Mouse (Mus musculus) cerebellum, postnatal 10 days (tissue): Measurements from ENCODE around the gene Copz1.

Source experiments
- DNase-seq, 2 experiments: peaks; one replicate each; pipeline ENCODE4 v3.0.0; 2021; ENCODE audit warnings: mixed read lengths in 2 of 2

Copz1 gene

DNA sequence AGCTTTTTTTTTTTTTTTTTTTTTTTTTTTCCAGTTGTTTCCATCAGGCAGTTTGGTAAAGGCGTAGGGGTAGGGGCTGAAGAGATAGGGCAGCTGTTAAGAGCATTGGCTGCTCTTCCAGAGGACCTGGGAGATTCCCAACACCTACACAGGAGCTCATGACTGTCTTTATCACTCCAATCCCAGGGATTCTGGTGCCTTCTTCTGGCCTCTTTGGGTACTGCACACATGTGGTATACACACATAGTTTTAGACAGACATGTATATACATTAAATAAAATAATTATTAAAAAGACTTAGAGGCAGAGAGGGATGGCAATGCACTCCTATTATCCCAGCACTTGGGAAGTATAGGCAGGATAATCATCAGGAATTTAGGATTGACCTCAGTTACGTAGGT, 20.9 kb downstream of the Copz1 start:
- DNase-seq: no peak

DNA sequence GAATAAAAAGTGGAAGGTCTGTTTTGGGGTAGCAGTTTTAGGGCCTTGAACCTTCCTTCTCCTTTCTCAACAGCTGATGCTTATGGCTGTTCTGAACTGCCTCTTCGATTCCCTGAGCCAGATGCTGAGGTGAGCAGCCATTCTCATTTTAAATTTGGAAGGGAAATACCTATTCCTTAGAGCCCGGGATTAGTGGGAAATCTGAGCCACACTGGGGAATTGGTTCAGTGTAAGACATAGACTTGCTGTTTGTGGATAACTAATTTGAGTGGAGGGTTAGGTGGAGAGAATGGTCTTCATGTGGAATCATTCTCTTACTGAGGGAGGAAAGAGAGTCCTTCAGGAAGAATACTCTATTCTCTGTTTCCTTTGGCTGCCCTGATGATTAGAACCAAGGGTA, 22.1 kb downstream of the Copz1 start:
- DNase-seq: no peak

DNA sequence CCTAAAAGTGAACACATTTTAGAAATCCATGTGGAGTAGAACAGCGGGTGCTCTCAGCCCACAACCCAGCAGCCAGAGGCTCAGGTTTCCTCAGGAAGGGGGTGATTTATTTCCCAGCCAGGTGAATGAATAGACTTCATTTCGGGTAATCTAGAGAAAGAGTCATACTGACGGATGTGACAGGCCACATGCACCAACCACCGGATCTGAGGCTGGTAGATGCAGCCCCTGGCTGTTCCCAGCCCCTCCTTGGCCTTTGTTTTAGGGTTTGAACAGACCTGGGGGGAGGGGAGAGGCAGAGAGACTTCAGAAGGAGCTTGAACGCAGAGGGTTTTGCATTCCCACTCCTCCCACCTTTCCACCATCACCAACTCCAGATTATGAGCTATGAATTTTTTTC, 23.3 kb downstream of the Copz1 start:
- DNase-seq: no peak

DNA sequence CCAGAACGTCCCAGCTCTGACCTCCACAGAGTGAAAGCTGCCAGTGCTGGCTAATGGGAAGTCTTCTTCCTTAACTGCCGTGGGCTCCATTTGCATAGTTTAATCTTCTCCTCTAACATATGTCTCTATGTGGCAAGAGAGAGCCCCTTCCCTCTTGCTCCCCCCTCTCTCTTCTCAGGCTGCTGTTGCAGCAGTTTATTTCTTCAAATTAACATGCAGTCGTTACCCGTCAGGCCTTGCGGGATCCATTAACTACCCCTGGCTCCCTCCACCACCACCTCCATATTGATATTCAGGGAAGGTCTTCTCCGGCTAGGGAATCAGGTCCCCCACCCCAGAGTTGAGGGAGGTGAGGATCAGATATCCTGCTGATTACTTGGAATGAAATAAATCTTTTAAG, 24.8 kb downstream of the Copz1 start:
- DNase-seq: no peak

DNA sequence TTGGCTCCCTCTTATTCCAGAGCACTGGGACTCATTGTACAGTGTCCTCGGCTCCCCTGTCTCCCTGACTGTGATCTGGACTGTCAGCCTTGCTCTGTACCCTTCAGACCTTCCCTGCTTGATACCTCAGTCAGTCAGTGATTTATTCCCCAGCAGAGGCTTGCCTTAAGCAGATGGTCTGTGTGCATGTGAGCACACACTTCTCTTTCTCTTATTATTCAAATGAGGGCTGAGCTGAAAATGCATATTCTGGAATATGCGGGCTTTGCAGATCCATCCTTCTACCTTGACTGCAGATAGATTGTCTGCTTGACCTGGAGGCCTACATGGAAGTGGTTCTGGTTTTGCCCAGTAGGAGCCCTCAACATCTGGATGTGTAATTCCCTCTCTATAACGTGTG, 25.5 kb downstream of the Copz1 start:
- DNase-seq: no peak

DNA sequence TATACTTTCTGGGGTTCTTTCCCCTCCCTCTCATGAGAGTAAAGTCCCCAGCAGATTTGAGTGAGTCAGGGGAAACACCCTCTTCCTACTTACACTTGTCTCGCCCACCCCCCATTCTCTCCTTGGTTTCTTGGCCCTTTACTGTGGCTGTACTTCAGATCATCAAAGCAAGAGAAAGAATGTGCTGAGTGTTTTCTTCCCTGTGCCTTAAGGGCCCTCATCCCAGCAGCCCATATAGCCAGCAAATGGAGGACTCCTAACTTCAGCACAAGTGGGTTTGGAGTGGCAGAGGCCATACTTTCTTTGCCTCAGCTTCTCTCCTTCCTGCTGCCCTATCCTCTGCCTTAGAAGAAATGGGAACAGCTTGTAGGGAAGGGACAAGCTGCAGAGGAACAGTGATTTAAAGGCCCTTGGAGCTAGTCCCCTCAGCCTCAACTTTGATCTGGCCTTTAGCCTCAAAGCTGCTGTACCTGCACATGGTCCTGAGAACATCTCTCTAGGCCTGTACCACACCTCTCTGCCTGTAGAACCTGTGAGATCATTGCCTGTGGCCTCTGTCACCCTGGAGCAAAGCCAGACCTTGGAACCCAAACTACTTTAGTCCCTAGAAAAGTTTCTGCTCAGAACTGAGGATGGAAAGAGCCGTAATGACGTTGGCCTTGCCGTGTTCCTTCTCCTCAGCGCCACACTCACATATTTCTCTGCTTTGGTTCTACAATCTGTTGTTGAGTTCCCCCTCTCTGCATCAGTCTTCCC, 26.5 kb downstream of the Copz1 start:
- peak in 1 of 2 experiments; percentile 36 for DNase-seq

DNA sequence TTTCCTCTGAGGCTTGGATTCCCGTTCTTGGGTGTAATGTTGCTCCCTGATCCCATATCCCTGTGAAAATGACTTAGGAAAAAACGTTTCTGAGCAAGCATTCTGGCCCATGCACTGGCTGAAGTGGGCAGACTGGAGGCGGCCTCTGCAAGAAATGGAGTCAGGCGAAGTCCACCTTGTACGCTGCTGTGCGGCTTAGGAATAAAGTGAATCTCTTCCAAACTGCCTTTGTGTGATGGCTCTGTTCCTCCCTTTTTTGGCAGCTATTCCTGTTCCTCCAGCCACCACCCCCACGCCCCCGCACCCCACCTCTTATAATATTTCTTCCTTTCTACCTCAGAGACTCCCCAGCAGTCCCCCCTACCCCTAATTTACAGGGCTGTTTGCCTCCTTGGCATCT, 27.1 kb downstream of the Copz1 start:
- DNase-seq: no peak

DNA sequence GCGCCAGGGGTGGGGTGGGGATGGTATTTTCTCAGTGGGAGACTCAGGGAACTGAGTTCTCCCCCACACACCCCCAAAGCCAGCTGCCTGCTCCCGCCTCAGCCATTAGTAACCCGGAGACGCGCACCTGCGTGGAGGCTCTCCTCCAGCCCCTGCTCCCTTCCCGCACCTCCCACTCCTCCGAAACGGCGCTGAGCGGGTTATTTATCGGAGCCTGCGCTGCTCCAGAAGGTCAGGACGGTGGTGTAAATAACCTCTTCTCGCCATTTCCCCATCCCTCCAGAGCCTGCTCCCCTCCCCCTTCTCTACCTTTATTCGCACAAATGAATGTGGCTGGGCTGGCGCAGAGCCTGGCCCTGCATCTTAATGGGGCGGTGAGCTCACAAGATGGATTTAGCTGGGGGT, 27.6 kb downstream of the Copz1 start:
- peak; percentile 82 to 86 for DNase-seq

DNA sequence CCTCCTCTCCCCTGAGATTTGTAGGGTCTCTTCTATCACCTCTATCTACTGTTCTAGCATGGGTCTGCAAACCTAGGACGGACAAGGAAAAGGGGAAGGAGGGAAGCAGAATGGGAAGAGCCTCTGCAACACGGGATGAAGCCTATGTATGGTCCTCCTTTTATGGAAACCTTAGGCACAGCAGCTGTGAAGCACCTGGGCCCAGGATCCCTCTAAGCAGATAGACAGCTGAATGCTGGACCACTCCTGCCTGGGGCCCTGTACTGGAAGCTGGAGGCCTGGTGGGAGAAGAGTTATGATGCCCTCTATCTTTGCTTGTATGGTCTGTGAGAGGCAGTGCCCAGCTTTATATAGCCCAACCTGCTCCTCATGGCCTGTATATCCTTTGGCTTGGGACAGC, 28.0 kb downstream of the Copz1 start:
- peak; percentile 37 to 50 for DNase-seq

DNA sequence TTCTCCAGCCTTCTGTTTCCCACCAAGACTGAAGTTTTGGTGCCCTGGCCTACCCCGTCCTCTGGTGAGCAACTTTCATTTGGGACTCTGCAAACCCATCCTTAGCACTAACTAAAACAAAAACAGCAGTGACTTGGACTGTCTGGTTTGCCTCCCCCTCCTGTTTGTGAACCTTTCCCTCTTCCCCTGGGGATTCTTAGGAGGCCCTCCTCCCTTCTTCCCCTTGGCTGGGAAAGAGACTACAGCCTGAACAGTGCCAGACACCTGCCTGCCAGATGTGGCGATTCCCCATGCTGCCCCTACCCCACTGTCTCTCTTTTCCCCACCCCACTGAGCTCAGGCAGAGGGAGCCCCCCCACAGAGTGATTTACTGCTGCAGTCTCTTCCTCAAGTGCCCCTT, 28.5 kb downstream of the Copz1 start:
- DNase-seq: peak in 1 of 2 experiments; percentile 42

DNA sequence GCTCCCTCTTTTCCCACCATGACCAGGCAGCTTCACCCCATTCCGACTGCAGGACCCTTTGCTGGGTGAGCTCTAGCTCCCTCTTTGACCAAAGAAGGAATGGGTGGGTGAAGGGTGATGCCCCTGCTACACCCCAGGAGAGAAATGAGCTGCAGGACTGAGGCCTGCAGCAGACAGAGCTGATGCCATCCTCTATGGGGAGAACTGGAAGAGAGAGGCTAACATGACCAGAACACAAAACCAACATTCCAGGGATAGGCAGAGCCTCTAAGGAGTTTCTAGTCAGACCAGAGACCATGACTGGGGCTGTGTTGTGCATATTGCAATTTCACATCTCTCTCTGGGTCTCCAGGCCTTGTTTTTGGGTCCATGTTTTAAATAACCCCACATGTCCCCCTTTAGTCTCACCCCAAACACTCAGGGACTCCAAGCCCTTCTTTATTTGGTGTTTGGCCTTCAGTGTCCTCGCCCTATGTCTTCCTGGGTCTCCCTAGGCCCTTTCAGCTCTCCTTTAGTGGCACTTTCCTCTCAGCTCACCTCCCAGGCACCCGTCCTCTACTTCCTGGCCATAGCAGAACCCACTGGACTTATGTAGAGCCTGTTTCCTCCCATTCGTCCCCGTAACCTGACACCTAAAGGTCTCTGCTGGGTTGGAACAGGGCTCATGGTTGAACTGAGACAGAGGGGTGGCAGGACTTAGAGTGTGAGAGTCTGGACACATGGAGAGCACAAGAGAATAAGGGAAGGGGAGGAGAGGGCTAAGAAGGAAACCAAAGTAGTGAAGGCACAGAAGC, 29.2 kb downstream of the Copz1 start:
- no peak for DNase-seq

DNA sequence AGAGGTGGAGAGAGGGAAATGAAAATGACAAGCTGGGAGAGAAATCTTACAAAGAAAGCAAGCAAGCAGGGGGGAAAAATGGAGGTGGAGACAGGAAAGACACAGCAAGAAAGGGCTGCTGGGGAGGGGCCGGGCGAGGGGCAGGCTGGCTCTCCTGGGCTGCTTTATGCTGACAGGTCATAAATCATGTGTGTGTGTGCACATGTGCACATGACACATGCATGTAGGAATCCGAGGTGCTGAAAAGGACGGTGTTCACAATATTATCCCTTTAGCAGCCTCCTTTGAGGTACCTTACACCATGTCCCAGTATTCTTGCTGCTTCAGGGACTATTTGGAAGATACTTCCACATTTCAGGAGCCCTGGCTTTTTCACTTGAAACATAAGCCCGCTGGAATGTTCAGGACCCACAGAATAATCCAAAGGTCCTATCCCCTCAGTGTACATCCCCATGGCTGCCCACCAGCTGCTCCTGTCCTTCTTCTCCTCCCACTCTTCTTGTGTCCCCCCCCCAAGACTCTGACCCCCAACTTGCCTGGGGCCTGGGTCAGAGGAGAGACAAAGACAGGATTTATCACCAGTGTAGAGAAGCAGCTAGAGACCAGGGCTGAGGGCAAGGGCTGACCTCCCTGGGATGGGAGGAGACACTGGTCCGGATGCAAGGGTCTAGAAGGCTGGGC, 30.0 kb downstream of the Copz1 start:
- DNase-seq: no peak

DNA sequence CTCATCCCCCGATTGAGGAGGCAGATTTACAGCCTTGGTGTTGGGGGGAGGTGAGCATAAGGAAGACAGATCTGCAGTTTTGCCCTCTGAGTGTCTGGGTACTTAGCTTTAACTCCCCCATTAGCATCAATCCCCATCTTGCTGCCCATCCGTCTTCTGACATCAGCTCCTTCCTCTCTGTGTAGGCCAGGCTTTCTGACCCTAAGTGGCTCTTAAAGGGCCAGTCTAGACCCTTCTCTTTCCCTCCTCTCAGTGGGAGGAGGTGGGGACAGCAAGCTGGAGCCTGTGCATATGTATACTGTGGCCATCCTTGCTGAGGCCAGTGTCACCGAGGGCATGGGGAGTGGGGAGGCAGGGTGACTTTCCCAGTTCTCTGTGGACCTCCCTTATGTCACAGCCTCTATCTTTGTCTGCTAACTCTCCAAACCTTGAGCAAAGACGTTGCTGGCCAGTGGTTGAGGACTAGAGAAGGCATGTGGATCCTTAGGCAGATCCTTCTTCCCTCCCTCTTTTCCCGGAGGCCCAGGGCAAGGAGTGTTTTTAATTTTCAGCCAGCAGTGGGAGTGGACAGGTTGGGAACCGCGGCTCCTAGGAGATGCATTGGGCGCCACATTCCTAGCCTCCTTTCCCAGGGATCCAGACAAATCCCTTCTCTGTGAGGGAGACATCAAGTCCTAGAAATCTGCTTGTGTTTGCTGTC, 31.6 kb downstream of the Copz1 start:
- DNase-seq: no peak

DNA sequence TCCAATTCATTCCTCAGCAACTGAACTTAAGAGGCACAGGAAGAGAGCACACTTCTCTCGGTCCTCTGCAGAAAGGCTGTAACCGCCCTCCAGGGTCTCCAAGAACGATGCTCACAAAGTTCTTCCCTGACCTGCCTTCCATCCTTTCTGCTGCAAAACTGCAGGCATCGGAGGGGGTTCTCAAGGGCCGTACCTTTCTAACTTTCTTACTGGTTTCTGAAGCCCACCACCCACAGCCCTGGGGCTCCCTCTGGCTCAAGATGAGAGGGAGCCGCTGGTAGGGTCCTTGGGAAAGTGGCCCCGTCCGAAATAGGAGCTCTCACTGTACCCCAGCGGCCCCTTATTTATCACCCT, 32.1 kb downstream of the Copz1 start:
- peak in 1 of 2 experiments; percentile 45 for DNase-seq

DNA sequence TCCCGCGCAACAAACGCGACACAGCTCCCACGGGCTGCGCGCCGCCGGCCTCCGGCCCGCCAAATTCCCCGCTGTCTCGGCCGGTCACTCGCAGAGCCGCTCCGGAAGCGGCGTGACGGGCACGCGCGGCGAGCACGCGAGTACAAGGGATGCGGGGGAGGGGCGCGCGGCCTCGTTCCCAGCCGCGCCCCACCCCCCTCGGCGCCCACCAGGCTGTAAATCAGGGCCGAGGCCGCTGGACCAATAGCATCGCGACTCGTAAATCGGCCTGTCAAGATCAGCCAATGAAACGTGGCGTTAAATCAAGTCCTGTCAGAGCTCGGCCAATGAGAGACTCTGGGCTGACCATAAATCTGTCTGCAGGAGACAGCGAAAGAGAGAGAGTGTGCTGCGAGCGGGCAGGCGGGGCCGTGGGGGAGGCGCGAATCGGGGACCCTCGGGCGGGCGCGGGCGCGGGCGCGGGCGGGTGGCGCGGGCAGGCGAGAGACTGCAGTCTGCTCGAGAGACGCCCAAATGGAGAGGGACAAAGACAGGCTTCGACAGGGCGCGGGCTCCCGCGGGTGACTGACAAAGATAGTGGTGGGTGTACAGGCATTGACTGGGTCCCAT, 32.7 kb downstream of the Copz1 start:
- DNase-seq: peak; percentile 99

DNA sequence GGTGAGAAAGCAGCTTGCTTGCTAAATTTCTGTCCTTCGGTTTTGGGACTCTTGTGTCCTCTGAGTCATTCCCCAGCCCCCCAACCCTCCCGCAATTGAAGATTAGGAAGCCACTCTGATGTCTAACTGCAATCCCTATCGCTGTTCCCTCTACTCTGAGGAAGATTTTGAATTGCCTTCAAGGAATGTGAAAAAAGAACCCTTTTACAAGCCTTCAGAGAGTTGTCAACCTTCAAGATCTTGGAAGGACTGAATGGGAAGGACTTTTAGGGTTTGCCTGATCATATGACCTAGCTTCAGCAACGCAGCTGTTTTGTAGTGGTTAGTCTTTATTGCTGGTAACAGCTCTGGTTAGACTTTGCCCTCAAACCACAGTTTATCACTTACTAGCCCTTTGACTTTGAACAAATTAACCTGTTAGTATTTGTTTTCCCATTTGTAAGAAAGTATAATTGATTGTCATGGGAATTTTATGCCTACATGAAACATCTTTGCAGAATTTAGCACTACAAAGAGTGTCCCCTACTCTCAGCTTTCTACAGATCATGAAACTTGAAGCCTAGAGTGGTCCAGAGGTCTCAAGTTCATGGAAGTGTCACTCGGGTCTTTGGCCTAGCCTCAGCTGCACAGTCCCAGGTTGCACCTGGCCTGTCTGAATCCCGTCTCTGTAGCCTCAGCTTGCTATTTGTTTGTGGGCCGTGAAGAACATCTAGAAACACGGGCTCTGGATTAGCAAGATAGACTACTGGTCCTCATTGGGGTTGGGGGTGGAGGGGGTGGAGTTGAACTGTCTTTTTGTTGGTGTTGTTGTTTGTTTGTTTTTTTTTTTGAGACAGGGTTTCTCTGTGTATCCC, 33.5 kb downstream of the Copz1 start:
- no peak for DNase-seq

DNA sequence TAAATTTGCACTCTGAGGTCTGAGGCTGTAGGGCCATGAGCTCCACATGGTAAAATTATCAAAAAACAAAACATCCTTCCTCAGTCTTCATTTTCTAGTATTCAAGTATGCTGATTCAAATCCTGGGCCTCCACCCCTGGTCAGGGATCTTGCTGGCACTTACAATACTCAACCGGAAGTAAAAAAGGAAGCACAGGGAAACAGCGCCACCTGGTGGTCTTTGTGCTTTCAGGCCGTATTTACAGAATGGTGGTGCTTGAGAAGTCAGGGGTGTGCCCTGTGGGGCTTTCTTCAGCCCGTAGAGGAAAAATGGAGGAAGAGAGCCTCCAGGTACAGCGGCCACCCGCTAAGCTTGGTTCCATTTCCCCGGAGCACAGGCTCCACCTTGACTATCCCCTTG, 34.6 kb downstream of the Copz1 start:
- DNase-seq: peak; percentile 95 to 97

DNA sequence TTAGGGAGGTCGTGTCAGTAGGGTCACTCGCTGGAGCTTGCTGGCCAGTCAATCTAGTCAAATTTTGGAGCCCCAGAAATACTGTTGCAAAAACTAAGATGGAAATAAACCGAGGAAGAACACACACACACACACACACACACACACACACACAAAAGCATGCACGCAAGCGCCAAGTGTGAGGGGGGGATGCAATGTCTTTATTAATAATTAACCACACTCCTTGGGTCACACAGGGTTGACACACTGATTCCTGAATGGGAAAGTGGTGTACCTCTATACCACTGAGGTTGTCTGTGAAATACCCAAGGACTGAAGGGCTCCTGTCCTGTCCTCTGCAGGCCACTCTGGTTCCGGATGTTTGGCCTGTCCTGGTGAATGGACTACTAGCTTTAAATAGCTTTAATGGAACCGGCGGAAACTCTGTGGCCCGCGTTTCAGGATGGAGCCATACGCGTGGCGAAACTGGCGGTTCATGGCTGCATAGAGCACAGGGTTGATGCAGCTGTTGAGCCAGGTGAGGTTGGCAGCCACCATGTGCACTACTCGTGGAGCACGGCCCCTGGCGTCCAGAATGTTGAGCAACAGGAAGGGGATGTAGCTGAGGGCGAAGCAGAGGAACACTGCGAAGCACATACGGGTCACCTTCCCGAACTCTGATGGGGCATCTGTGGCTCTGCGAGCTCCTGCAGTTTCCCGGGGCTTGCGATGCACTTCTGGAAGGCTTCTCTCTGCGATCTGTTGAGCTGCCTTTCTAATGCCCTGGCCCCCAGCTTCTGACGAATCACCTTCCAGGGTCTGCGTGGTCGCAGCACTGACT, 35.8 kb downstream of the Copz1 start:
- DNase-seq: no peak

DNA sequence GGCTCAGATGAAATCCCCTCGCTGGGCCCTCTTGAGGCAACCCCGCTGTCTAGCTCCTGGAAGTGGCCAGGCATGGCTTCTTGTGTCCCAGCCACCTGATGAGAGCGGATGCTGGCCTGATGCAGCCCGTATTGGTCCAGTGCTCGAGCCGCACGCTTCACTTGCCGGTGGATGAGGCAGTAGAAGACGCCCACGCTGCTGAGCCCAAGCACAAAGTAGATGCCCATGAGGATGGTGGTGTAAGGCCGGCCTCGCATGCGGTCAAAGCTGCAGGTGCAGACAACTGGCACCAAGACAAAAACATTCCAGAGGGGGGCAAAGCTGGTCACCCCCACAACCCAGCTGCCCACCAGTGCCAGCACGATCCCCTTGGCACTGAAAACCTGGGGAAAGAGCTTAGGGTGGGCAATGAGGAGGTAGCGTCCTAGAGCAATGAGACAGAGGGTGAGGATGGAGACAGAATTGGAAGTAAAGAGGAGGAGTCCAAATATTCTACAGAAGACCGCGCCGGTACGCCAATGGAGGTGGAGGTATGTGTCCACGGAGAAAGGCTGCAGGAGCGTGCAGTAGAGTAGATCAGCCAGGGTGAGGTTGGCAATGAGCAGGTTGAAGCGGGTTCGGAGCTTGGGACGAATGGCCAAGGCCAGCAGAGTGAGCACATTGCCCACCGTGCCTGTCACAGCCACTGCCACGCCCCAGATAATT, 36.5 kb downstream of the Copz1 start:
- DNase-seq: no peak

DNA sequence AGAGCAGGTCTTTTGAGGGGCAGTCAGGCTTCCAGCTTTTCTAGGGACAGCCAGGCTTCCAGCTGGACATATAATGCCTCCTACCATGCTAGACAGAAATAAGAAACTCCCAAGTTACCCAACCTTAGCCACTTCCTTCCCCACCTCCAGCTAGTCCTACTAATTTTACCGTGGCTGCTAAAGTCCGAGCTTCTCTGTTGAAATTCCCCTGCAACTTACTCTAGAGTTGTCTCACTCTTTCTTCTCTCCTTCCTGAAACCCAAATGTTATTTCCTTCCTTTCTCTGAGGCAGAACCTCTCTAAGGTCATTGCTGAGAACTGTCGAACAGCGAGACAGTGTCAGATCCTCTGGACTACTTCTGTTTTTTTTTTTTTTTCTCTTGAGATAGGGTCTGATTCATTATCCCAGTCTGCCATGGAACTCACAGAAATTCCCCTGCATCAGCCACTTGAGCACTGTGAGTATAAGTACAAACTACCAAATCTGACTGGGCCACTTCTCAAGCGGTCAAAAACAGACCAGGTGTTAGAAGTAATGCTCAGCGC, 37.9 kb downstream of the Copz1 start, which contains the start of gene Gpr84:
Gene Gpr84 (minus strand): TSS at position 248 of the 546 bp plus-strand sequence.
- DNase-seq: no peak
